Mouse (Mus musculus): ENCODE measurements at regions not wholly inside any gene's neighbourhood (a gene's known extent, or its start where the extent isn't known, plus 50 kb on each side); places are given as distances from the start of the nearest gene placed in this dataset.

GRCm38 (mm10) chr12:57922031-57922430 is 289.5 kb upstream of the Sstr1 start:
- TF ChIP-seq CTCF (IDR thresholded peaks at IDR 0.05; ENCODE audit: low read depth) (no peak), EP300 (optimal IDR thresholded peaks at IDR 0.05) (no peak)
